19 mouse cellular contexts compared by ENCODE assay signal in genomic region chr13:56578097-56578496, GRCm38 (mm10). TPM values are rescaled to one million over a fixed set of nuclear protein-coding genes. Genes with fewer than 3 reads are reported as not detected.
A peak's percentile ranks its signal among the peaks of the same experiment; 100 is the strongest.
DNase-seq lines count a peak whose midpoint lies in the region; ATAC-seq and TF ChIP-seq lines count a peak whose summit lies in the region.
"Had no signal": no experiment of that assay in that cellular context is flagged by ENCODE, and none has a peak within 500 bp of the region (broad histone marks: within the 10 kb centered on the region; RNA-seq: fewer than 3 reads in every experiment).

No protein-coding gene starts in this region.

- H3K27ac ChIP-seq in heart, adult 2 months = no peak overlapping the region
- H3K27ac ChIP-seq in heart, embryonic 12.5 days (ENCODE audit: poor library complexity, severe bottlenecking) = no peak overlapping the region
- H3K27ac ChIP-seq in layer of hippocampus, adult 2 months = no peak overlapping the region
- no peak overlapping the region for H3K27ac ChIP-seq in bone marrow, adult 2 months (ENCODE audit: control insufficient read depth, insufficient read depth, low read depth, low read length, poor library complexity)
- H3K27ac ChIP-seq in embryonic fibroblast, embryonic 13.5 days (ENCODE audit: insufficient read depth, low read length) = no peak overlapping the region
- H3K27ac ChIP-seq: limb, embryonic 15.5 days had no signal

- no peak for TF ChIP-seq EP300 in heart, adult 2 months (IDR thresholded peaks at IDR 0.05; ENCODE audit: insufficient read depth, low read depth, low read length)

- H3K79me2 ChIP-seq in heart, adult 2 months (replicated peaks; ENCODE audit: control insufficient read depth, insufficient read depth, low read length) = no peaks in the 10 kb centered on the region

- H3K4me2 ChIP-seq in heart, embryonic 12.5 days = no peak overlapping the region
- H3K4me2 ChIP-seq: limb, embryonic 15.5 days; midbrain, embryonic 11.5 days had no signal

- no peaks in the 10 kb centered on the region for H3K27me3 ChIP-seq in heart, adult 2 months (ENCODE audit: control insufficient read depth, insufficient read depth, low read length)
- no peaks in the 10 kb centered on the region for H3K27me3 ChIP-seq in heart, embryonic 12.5 days (replicated peaks)
- H3K27me3 ChIP-seq: limb, embryonic 15.5 days had no signal

- DNase-seq in heart, adult 2 months = no peak
- DNase-seq in layer of hippocampus, adult 2 months (ENCODE audit: low spot score in 2 of 2) = no peak
- DNase-seq in layer of hippocampus, adult 9-10 months (ENCODE audit: low spot score) = no peak
- no peak for DNase-seq in frontal cortex, postnatal 25 days (ENCODE audit: low spot score in 2 of 2)
- DNase-seq in cerebellum, adult 8-10 months = no peak
- DNase-seq: cerebellum, postnatal 36 days; gastrocnemius, postnatal 25 days; thymus, postnatal 36 days had no signal

- 76% methylated on average over 5 of the region's 5 CpGs for WGBS in heart, adult 2 months
- WGBS in heart, embryonic 12.5 days = 36% methylated on average over 5 of the region's 5 CpGs
- 83% methylated on average over 5 of the region's 5 CpGs for WGBS in bone marrow, adult 2 months

- no peaks in the 10 kb centered on the region for H3K9me3 ChIP-seq in heart, embryonic 12.5 days (replicated peaks)
- H3K9me3 ChIP-seq: limb, embryonic 15.5 days had no signal

- H3K4me3 ChIP-seq in heart, adult 2 months = no peak overlapping the region
- H3K4me3 ChIP-seq in heart, embryonic 12.5 days = no peak overlapping the region
- H3K4me3 ChIP-seq in layer of hippocampus, adult 2 months = no peak overlapping the region
- no peak overlapping the region for H3K4me3 ChIP-seq in bone marrow, adult 2 months (replicated peaks; ENCODE audit: control insufficient read depth, low read depth, low read length)
- H3K4me3 ChIP-seq in embryonic fibroblast, embryonic 13.5 days (ENCODE audit: insufficient read depth, low read length) = no peak overlapping the region
- H3K4me3 ChIP-seq: limb, embryonic 15.5 days; myocyte had no signal

- peaks cover 13% of the 10 kb centered on the region for H3K4me1 ChIP-seq in heart, adult 2 months (ENCODE audit: control insufficient read depth, insufficient read depth, low read length)
- peaks cover 36% of the 10 kb centered on the region for H3K4me1 ChIP-seq in heart, embryonic 12.5 days (replicated peaks)
- no peaks in the 10 kb centered on the region; the same call in 1 of the 2 replicates for H3K4me1 ChIP-seq in bone marrow, adult 2 months (ENCODE audit: control insufficient read depth, insufficient read depth, low read length)
- peaks cover 13% of the 10 kb centered on the region for H3K4me1 ChIP-seq in embryonic fibroblast, embryonic 13.5 days (ENCODE audit: control insufficient read depth, insufficient read depth, low read length)

- no peak for TF ChIP-seq POLR2A in heart, adult 2 months (IDR thresholded peaks at IDR 0.05; ENCODE audit: insufficient read depth, low read depth, low read length)
- TF ChIP-seq POLR2A in bone marrow, adult 2 months (IDR thresholded peaks at IDR 0.05; ENCODE audit: borderline replicate concordance, control insufficient read depth, low read depth, low read length) = no peak
- no peak for TF ChIP-seq POLR2A in embryonic fibroblast, embryonic 13.5 days (IDR thresholded peaks at IDR 0.05; ENCODE audit: low read depth, low read length)

- no peaks in the 10 kb centered on the region for H3K36me3 ChIP-seq in heart, adult 2 months (ENCODE audit: control insufficient read depth, insufficient read depth, low read length)
- H3K36me3 ChIP-seq in heart, embryonic 12.5 days = no peaks in the 10 kb centered on the region
- H3K36me3 ChIP-seq: limb, embryonic 15.5 days had no signal

- intact Hi-C loops in heart, adult 2 months (cut with DNase I) = no loop called here

- peak; percentile 42 for TF ChIP-seq CTCF in heart, adult 2 months (IDR thresholded peaks at IDR 0.05)
- peak; percentile 37 for TF ChIP-seq CTCF in layer of hippocampus, adult 2 months (conservative IDR thresholded peaks at IDR 0.05)
- peak; percentile 19; the same call in 1 of the 2 replicates for TF ChIP-seq CTCF in bone marrow, adult 2 months (IDR thresholded peaks at IDR 0.05; ENCODE audit: control insufficient read depth, insufficient read depth, low read length)
- TF ChIP-seq CTCF in embryonic fibroblast, embryonic 13.5 days (IDR thresholded peaks at IDR 0.05; ENCODE audit: borderline replicate concordance, insufficient read depth, low read length) = peak; percentile 18; the same call in 1 of the 2 replicates

- no peak overlapping the region for H3K9ac ChIP-seq in heart, adult 2 months (ENCODE audit: low read depth, low read length)
- no peak overlapping the region for H3K9ac ChIP-seq in heart, embryonic 12.5 days
- H3K9ac ChIP-seq: limb, embryonic 15.5 days had no signal

- ATAC-seq in heart, embryonic 12.5 days (ENCODE audit: insufficient number of reproducible peaks, low FRiP score) = no peak
- ATAC-seq: activated CD4-positive, CD25-positive, alpha-beta regulatory T cell, adult 4 months had no signal

RNA-seq across cellular contexts. Expression of gene Lect2, which starts 29.8 kb away (rescaled TPM):
- total RNA-seq in heart, adult 2 months (2021) = not detected
- not detected in 2 replicates for polyA plus RNA-seq in heart, adult 2 months (2012; rRNA removed)
- polyA plus RNA-seq in heart, embryonic 12.5 days (2016; fragmentation: Nextera tagmentation; extraction: Ambion mirVana) = 0.22 and 0.31 TPM in 2 replicates
- total RNA-seq in layer of hippocampus, adult 2 months (2021) = not detected
- not detected in 2 replicates for polyA plus RNA-seq in bone marrow, adult 2 months (2011; ENCODE audit: insufficient read depth, insufficient read length, low replicate concordance, missing spikeins)
- not detected in 2 replicates for polyA plus RNA-seq in embryonic fibroblast, embryonic 13.5 days (2011; ENCODE audit: insufficient read length, low read depth, missing spikeins)
- total RNA-seq: gastrocnemius, postnatal 25 days; heart, postnatal 25 days; left cerebral cortex, adult 18-20 months had no signal
- polyA plus RNA-seq: activated CD4-positive, CD25-positive, alpha-beta regulatory T cell, adult 4 months; limb, embryonic 15.5 days; lung, embryonic 16.5 days; midbrain, embryonic 11.5 days; myocyte; stomach, embryonic 14.5 days had no signal

RNA-seq across cellular contexts. Expression of gene Tgfbi, which starts 31.2 kb away (rescaled TPM):
- 10 to 100 TPM; 19.7 to 20.9 TPM for total RNA-seq in heart, adult 2 months (2021)
- 22.1 and 22.2 TPM in 2 replicates for polyA plus RNA-seq in heart, adult 2 months (2012; rRNA removed)
- 107 TPM in 2 replicates for polyA plus RNA-seq in heart, embryonic 12.5 days (2016; fragmentation: Nextera tagmentation; extraction: Ambion mirVana)
- total RNA-seq in layer of hippocampus, adult 2 months (2021) = 1 to 10 TPM; 3.1 to 3.8 TPM
- polyA plus RNA-seq in bone marrow, adult 2 months (2011; ENCODE audit: insufficient read depth, insufficient read length, low replicate concordance, missing spikeins) = 18.7 and 49.4 TPM in 2 replicates
- 64.4 and 125 TPM in 2 replicates for polyA plus RNA-seq in embryonic fibroblast, embryonic 13.5 days (2011; ENCODE audit: insufficient read length, low read depth, missing spikeins)

RNA-seq across cellular contexts. Expression of gene Fbxl21, which starts 55.8 kb away (rescaled TPM):
- total RNA-seq in heart, adult 2 months (2021) = under 1 TPM; 0.68 to 0.97 TPM
- polyA plus RNA-seq in heart, adult 2 months (2012; rRNA removed) = 0.29 and 0.31 TPM in 2 replicates
- 1.0 and 1.3 TPM in 2 replicates for polyA plus RNA-seq in heart, embryonic 12.5 days (2016; fragmentation: Nextera tagmentation; extraction: Ambion mirVana)
- total RNA-seq in layer of hippocampus, adult 2 months (2021) = 1 to 10 TPM; 5.5 to 8.2 TPM
- not detected in 2 replicates for polyA plus RNA-seq in bone marrow, adult 2 months (2011; ENCODE audit: insufficient read depth, insufficient read length, low replicate concordance, missing spikeins)
- 2.1 and 3.0 TPM in 2 replicates for polyA plus RNA-seq in embryonic fibroblast, embryonic 13.5 days (2011; ENCODE audit: insufficient read length, low read depth, missing spikeins)
